Mouse (Mus musculus) c-Kit-positive CD71-positive TER-119-positive erythroid progenitor cells, embryonic 14.5 days (primary cell): Measurements from ENCODE around the gene Pus1.
"Not testable (repeated sequence)": the region's sequence is repeated elsewhere in the genome, so short reads cannot be mapped to it uniquely, and the experiment has no call there.

Experiments used
- DNase-seq: peaks from one replicate; pipeline ENCODE4 v3.0.0-alpha.2; 2013; ENCODE audit warnings: low spot score

Gene Pus1

GRCm38 (mm10) chr5:110781529-110782238 lies 1.2 kb upstream of the Pus1 start:
- DNase-seq: peak; percentile 73

- no peak for DNase-seq
These were observed 486 bp upstream of the Pus1 start for GRCm38 (mm10) chr5:110780761-110781528.

- DNase-seq: no peak
These were observed 1.0 kb downstream of the Pus1 start for GRCm38 (mm10) chr5:110779276-110779997.

- no peak for DNase-seq
These were observed 2.2 kb downstream of the Pus1 start for GRCm38 (mm10) chr5:110778263-110778662.

GRCm38 (mm10) chr5:110776141-110776540 lies 4.3 kb downstream of the Pus1 start:
- no peak for DNase-seq

GRCm38 (mm10) chr5:110774511-110774910 lies 5.9 kb downstream of the Pus1 start:
- DNase-seq: no peak

- not testable (repeated sequence) for DNase-seq
These were observed 7.5 kb downstream of the Pus1 start for GRCm38 (mm10) chr5:110772945-110773344.

GRCm38 (mm10) chr5:110770448-110771158 lies 9.9 kb downstream of the Pus1 start, which contains the start of gene Ep400:
Gene Ep400 (minus strand): TSS chr5:110770717.
- DNase-seq: peak; percentile 99

GRCm38 (mm10) chr5:110770031-110770445 lies 10.4 kb downstream of the Pus1 start:
- peak; percentile 56 for DNase-seq

- DNase-seq: no peak
These were observed 11.2 kb downstream of the Pus1 start for GRCm38 (mm10) chr5:110769272-110769671.

- no peak for DNase-seq
These were observed 16.6 kb downstream of the Pus1 start for GRCm38 (mm10) chr5:110763890-110764289.

GRCm38 (mm10) chr5:110745021-110745420 lies 35.4 kb downstream of the Pus1 start:
- DNase-seq: no peak

GRCm38 (mm10) chr5:110739496-110740275 lies 40.8 kb downstream of the Pus1 start:
- DNase-seq: no peak

- DNase-seq: no peak
These were observed 44.9 kb downstream of the Pus1 start for GRCm38 (mm10) chr5:110735606-110736005.

- no peak for DNase-seq
These were observed 47.1 kb downstream of the Pus1 start for GRCm38 (mm10) chr5:110733231-110733823.

- no peak for DNase-seq
These were observed 49.2 kb downstream of the Pus1 start for GRCm38 (mm10) chr5:110731227-110731626.

GRCm38 (mm10) chr5:110727850-110728249 lies 52.6 kb downstream of the Pus1 start:
- DNase-seq: no peak
